Mouse (Mus musculus) lung, embryonic 15.5 days (tissue): ENCODE results near the gene Tmem89. TPM values are rescaled to one million over a fixed set of nuclear protein-coding genes. Genes with fewer than 3 reads are reported as not detected.

Source experiments
- ATAC-seq: fragments of 200-750 bp; cut with Nextera tagmentation; 2 replicates; pipeline ENCODE4 v1.8.0; 2017; ENCODE audit warnings: moderate number of reproducible peaks, borderline replicate concordance; ENCODE audit not compliant: low FRiP score, low TSS enrichment; ENCODE audit errors: extremely low read depth
- H3K27ac ChIP-seq: fragments of 300-500 bp; sonication (generic); 2 replicates; pipeline ENCODE4 v1.5.1; 2015; ENCODE audit warnings: moderate library complexity, mild to moderate bottlenecking, inconsistent platforms
- H3K27me3 ChIP-seq: fragments of 300-500 bp; sonication (generic); 2 replicates; pipeline ENCODE4 v1.6.1; 2015; ENCODE audit warnings: inconsistent platforms
- H3K36me3 ChIP-seq: fragments of 300-500 bp; sonication (generic); 2 replicates; pipeline ENCODE4 v1.6.1; 2015; ENCODE audit warnings: inconsistent platforms
- H3K4me1 ChIP-seq: fragments of 300-500 bp; sonication (generic); 2 replicates; pipeline ENCODE4 v1.6.1; 2015; ENCODE audit warnings: inconsistent platforms
- H3K4me2 ChIP-seq: fragments of 300-500 bp; sonication (generic); 2 replicates; pipeline ENCODE4 v1.6.1; 2015; ENCODE audit warnings: inconsistent platforms, mild to moderate bottlenecking, moderate library complexity
- H3K4me3 ChIP-seq: fragments of 300-500 bp; sonication (generic); 2 replicates; pipeline ENCODE4 v1.5.1; 2015; ENCODE audit warnings: mild to moderate bottlenecking, inconsistent platforms
- H3K9ac ChIP-seq: fragments of 300-500 bp; sonication (generic); 2 replicates; pipeline ENCODE4 v1.6.1; 2015; ENCODE audit warnings: inconsistent platforms
- H3K9me3 ChIP-seq: fragments of 300-500 bp; sonication (generic); 2 replicates; pipeline ENCODE4 v1.6.1; 2016; ENCODE audit warnings: inconsistent platforms
- WGBS: fragments of 180-500 bp; shearing (Covaris S2); methylation state at CpG from one replicate; pipeline ENCODE4 v1.1.7; 2015; 5-methylcytosine and 5-hydroxymethylcytosine counted together
- polyA plus RNA-seq: library from polyadenylated mRNA; unstranded; fragments of >200 nt; fragmentation: Nextera tagmentation; extraction: Ambion mirVana; gene quantifications from 2 replicates; pipeline ENCODE4 v1.2.1, GENCODE M21; 2015

Tmem89 gene
- 0.25 TPM in 1 of 2 replicates, not detected in the other for polyA plus RNA-seq

DNA sequence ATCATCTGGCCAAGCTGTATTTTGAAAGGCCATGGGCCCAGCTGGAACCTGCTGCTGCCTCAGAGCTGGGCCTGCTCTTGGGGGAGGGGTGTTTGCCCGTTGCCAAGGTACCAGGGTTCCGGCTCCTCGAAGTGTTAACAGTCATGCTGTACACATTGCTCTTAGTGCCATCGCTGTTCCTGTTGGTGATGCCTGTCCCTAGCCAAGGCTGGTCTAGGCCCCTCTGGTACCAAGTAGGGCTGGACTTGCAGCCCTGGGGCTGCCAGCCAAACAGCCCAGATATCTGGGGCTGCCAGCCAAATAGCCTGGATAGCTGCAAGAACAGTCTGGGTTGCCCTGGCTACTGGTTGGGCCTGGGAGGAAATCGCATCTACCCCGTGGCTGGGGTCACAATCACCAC lies at the start of gene Tmem89:
Gene Tmem89, plus strand, starts transcription at position 129 of the 400 bp plus-strand sequence.
- H3K27me3 ChIP-seq = no peaks in the 10 kb centered on the region
- H3K9ac ChIP-seq = no peak within 1 kb of the TSS
- 63% methylated on average over 6 of the region's 6 CpGs for WGBS
- no peaks in the 10 kb centered on the region for H3K9me3 ChIP-seq
- H3K4me1 ChIP-seq = no peaks in the 10 kb centered on the region
- no peak within 1 kb of the TSS for H3K4me3 ChIP-seq
- no peak within 1 kb of the TSS for H3K4me2 ChIP-seq
- no peaks in the 10 kb centered on the region for H3K36me3 ChIP-seq
- ATAC-seq = no peak
- no peak within 1 kb of the TSS for H3K27ac ChIP-seq

- no peak overlapping the region for H3K27ac ChIP-seq
- 49% methylated on average over 6 of the region's 6 CpGs for WGBS
- no peaks in the 10 kb centered on the region for H3K9me3 ChIP-seq
- no peak overlapping the region for H3K4me2 ChIP-seq
- no peaks in the 10 kb centered on the region for H3K36me3 ChIP-seq
- no peak overlapping the region for H3K4me3 ChIP-seq
- no peak for ATAC-seq
- no peak overlapping the region for H3K9ac ChIP-seq
- H3K4me1 ChIP-seq = no peaks in the 10 kb centered on the region
- no peaks in the 10 kb centered on the region for H3K27me3 ChIP-seq
These were observed 2.1 kb upstream of the Tmem89 start for GRCm38 (mm10) chr9:108912308-108912707.

DNA sequence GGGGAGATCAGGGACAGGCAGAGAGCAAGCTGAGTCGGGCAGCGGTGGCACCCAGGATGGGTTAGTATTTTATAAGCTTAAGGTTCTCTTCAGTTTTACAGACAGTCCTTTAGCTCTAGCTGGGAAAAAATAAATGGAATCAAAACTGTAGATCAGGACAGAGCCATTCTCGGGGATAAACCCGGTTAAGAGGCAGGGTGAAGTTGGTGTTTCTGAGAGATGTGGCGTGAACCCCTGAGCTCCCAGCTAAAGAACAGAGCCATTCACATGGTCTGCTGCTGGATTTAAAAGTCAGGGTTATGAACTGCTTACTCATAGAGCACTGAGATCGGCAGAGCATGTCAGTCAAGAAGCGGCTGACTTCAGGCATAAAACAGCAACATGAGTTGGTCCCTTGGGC lies 1.3 kb upstream of the Tmem89 start:
- Histone ChIP-seq H3K27ac (no peak overlapping the region), H3K4me2 (no peak overlapping the region), H3K36me3 (no peaks in the 10 kb centered on the region), H3K9me3 (no peaks in the 10 kb centered on the region), H3K4me3 (no peak overlapping the region), H3K27me3 (no peaks in the 10 kb centered on the region), H3K4me1 (no peaks in the 10 kb centered on the region), H3K9ac (no peak overlapping the region)
- no peak for ATAC-seq
- WGBS = 82% methylated on average over 7 of the region's 7 CpGs

- H3K9ac ChIP-seq = no peak overlapping the region
- no peak overlapping the region for H3K27ac ChIP-seq
- ATAC-seq = no peak
- WGBS = 56% methylated on average over 10 of the region's 10 CpGs
- no peak overlapping the region for H3K4me2 ChIP-seq
- H3K9me3 ChIP-seq = no peaks in the 10 kb centered on the region
- H3K27me3 ChIP-seq = no peaks in the 10 kb centered on the region
- H3K4me3 ChIP-seq = no peak overlapping the region
- H3K4me1 ChIP-seq = no peaks in the 10 kb centered on the region
- no peaks in the 10 kb centered on the region for H3K36me3 ChIP-seq
These were observed 798 bp upstream of the Tmem89 start for GRCm38 (mm10) chr9:108913621-108914020.

DNA sequence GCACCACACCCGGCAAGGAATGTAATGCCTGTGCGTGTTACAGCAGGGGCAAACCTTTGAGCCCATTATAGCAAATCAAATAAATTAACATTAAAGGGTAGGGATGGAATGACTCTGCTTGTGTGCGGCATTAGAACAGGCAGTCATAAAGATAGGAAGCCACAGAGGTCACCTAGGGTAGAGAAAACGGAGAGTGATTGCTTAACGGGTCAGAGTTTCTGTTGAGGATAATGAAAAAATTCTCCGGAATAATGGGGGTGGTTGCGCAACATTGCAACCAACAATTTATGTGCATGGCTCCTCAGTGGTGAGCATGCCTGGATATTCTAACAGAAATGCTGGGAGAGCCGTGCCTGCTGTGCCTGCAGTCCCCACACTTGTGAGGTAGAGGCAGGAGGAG lies 11.5 kb downstream of the Tmem89 start:
- H3K27ac ChIP-seq = no peak overlapping the region

GRCm38 (mm10) chr9:108928424-108928823 lies 14.0 kb downstream of the Tmem89 start:
- no peak for ATAC-seq
- H3K9me3 ChIP-seq = no peaks in the 10 kb centered on the region
- H3K4me1 ChIP-seq = no peaks in the 10 kb centered on the region
- 81% methylated on average over 3 of the region's 3 CpGs for WGBS
- no peak overlapping the region for H3K9ac ChIP-seq
- no peak overlapping the region for H3K4me2 ChIP-seq
- peaks cover 3% of the 10 kb centered on the region; the same call in 1 of the 2 replicates for H3K27me3 ChIP-seq
- no peak overlapping the region for H3K27ac ChIP-seq
- no peaks in the 10 kb centered on the region for H3K36me3 ChIP-seq
- no peak overlapping the region for H3K4me3 ChIP-seq

More for the DNA sequence above, 11.5 kb downstream of the Tmem89 start:
- Histone ChIP-seq H3K9me3 (no peaks in the 10 kb centered on the region), H3K27me3 (peaks cover 3% of the 10 kb centered on the region; the same call in 1 of the 2 replicates), H3K9ac (no peak overlapping the region), H3K36me3 (no peaks in the 10 kb centered on the region), H3K4me2 (no peak overlapping the region), H3K4me3 (no peak overlapping the region), H3K4me1 (no peaks in the 10 kb centered on the region)
- no peak for ATAC-seq
- 54% methylated on average over 8 of the region's 8 CpGs for WGBS

DNA sequence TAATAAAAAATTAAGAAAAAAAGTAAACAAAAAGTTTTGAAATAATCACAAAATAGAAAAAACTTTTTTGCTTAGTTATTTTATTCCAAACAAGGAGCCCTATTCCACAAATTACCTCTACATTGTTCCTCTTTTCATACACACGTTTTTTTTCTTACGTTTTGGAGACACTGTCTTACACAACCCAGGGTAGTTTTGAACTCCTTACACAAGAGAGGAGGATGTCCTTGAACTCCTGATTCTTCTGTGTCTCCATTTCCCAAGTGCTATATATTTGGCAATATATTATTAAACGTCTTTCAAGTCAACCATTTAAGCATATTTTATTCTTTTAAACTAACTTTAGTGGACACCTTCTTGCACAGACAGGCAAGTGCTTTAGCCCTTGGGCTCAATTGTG lies 21.6 kb downstream of the Tmem89 start:
- Histone ChIP-seq H3K4me1 (peaks cover 5% of the 10 kb centered on the region), H3K9ac (no peak overlapping the region), H3K27ac (no peak overlapping the region), H3K4me3 (no peak overlapping the region), H3K4me2 (0 out of 2 replicates have a peak overlapping the region, but pooled peaks have one; percentile 9), H3K9me3 (no peaks in the 10 kb centered on the region), H3K27me3 (no peaks in the 10 kb centered on the region), H3K36me3 (peaks cover 31% of the 10 kb centered on the region)
- 4% methylated on average over 3 of the region's 3 CpGs for WGBS
- ATAC-seq = 0 out of 2 replicates have a peak, but pooled peaks have one; percentile 15

DNA sequence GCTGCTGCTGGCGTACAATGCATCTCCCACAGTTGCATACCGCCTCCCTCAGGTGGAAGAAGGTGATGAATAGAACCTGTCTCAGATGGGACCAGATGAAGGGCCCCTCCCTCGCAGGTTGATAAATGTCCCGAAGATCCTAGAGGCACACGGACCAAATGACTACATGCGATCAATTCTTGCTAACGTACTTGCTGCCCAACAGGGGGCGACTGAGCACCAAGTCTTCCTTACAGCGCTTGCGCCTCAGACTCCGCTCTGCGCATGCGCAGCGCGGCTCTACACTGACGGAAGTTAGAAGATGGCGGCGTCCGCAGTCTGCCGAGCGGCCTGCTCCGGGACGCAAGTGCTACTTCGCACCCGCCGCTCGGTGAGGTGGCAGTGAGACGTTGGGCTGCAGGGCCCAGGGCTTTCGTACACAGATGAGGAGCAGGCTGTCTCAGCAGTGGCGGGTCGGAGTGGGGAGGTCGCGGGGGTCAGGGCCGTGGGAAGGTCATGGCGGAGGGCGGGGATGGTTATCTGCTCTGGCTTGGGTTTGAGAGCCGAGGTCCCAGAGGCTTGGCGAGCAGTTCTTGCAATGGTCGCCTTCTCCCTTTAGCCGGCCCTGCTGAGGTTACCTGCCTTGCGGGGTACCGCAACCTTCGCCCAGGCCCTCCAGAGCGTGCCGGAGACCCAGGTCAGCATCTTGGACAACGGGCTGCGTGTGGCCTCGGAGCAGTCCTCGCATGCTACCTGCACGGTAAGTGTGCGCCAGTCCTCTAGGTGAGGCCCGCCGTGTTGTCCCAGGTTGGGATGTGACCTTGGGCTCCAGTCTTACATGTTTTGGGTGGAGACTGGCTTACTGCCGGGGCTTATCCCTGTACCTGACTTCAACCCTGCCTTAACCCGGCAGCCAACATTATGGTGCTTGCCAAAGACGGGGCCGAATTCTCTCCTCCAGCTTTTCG lies 22.3 kb downstream of the Tmem89 start, which contains the start of gene Uqcrc1:
Gene Uqcrc1, plus strand, starts transcription at position 216 of the 947 bp plus-strand sequence.
- peaks cover 5% of the 10 kb centered on the region for H3K4me1 ChIP-seq
- H3K36me3 ChIP-seq = peaks cover 36% of the 10 kb centered on the region
- H3K9me3 ChIP-seq = no peaks in the 10 kb centered on the region
- ATAC-seq = peak; percentile 87
- H3K4me2 ChIP-seq = peak within 1 kb of the TSS; percentile 74
- H3K4me3 ChIP-seq = peak within 1 kb of the TSS; percentile 80
- peak within 1 kb of the TSS; percentile 25; the same call in 1 of the 2 replicates for H3K27ac ChIP-seq
- no peaks in the 10 kb centered on the region for H3K27me3 ChIP-seq
- H3K9ac ChIP-seq = peak within 1 kb of the TSS; percentile 77
- WGBS = under 1% methylated on average over 58 of the region's 58 CpGs

DNA sequence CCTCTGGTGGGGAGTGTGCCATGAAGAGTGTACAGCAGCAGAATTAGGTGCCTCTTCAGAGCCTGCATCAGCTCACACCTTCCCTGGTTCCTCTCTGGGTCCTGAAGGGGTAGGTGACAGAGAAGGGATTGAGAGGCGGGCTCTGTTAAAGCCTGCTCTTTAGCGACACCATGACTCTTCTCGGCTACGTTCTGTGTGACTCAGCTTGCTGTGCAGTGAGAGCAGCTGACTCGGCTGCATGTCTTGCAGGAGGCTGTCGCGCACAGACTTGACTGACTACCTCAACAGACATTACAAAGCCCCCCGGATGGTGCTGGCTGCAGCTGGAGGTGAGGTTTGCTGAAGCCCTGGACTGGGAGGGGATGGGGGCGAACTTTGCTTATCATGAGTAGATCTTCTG lies 30.7 kb downstream of the Tmem89 start:
- peaks cover 89% of the 10 kb centered on the region for H3K36me3 ChIP-seq
- no peak overlapping the region for H3K9ac ChIP-seq
- no peaks in the 10 kb centered on the region for H3K27me3 ChIP-seq
- WGBS = 72% methylated on average over 9 of the region's 9 CpGs
- H3K27ac ChIP-seq = no peak overlapping the region
- H3K4me2 ChIP-seq = no peak overlapping the region
- H3K4me1 ChIP-seq = peaks cover 7% of the 10 kb centered on the region; the same call in 1 of the 2 replicates
- no peaks in the 10 kb centered on the region for H3K9me3 ChIP-seq
- H3K4me3 ChIP-seq = no peak overlapping the region
- ATAC-seq = no peak

GRCm38 (mm10) chr9:108945608-108946007 lies 31.2 kb downstream of the Tmem89 start:
- 85% methylated on average over 5 of the region's 5 CpGs for WGBS
- Histone ChIP-seq H3K4me3 (no peak overlapping the region), H3K36me3 (peaks cover 88% of the 10 kb centered on the region), H3K4me1 (peaks cover 7% of the 10 kb centered on the region; the same call in 1 of the 2 replicates), H3K4me2 (no peak overlapping the region), H3K9me3 (no peaks in the 10 kb centered on the region), H3K27ac (no peak overlapping the region), H3K9ac (no peak overlapping the region), H3K27me3 (no peaks in the 10 kb centered on the region)
- ATAC-seq = no peak

DNA sequence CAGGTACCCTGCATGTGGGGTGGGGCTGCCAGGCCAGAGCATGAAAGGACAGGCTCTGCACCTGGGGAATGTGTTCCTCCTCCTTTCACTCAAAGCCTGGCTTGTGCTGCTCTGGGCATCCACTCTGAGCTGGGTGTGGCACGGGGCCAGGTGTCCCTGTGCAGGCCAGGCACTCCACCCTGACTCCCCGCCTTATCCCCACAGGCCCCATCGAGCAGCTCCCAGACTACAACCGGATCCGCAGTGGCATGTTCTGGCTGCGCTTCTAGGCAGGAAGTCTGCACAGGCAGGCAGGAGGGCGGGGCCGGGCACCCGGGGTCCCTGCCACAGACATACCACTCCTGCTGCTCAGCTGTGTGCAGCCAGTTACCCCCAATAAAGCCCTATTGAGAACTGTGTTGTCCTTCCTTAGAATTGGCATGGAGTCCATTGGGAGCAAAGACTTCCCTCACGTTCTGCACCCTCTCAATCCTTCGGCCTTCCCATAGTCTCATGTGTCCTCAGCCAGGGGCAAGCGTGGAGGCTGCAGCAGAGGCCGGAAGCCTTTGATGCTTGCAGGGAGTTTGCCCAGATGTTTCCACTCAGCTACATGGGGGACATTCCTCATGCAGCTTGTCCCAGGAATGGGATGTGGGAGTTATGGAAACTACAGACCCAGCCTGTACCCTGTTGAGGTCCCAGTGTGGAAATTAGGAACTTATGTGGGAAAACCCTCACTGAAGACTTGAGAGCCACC lies 35.0 kb downstream of the Tmem89 start:
- Histone ChIP-seq H3K36me3 (peaks cover 61% of the 10 kb centered on the region), H3K27me3 (peaks cover 14% of the 10 kb centered on the region; the same call in 1 of the 2 replicates), H3K9ac (no peak overlapping the region), H3K9me3 (no peaks in the 10 kb centered on the region), H3K4me3 (no peak overlapping the region), H3K4me1 (peaks cover 10% of the 10 kb centered on the region; the same call in 1 of the 2 replicates), H3K4me2 (no peak overlapping the region), H3K27ac (peak overlapping the region; percentile 68)
- peak; percentile 61; the same call in 1 of the 2 replicates for ATAC-seq
- WGBS = 57% methylated on average over 13 of the region's 13 CpGs
